Mouse (Mus musculus): ENCODE measurements around the gene Camsap3. TPM values are rescaled to one million over a fixed set of nuclear protein-coding genes. Genes with fewer than 3 reads are reported as not detected.
"Not testable (repeated sequence)": the region's sequence is repeated elsewhere in the genome, so short reads cannot be mapped to it uniquely, and the experiment has no call there.

The Camsap3 gene
- 0.19 and 0.82 TPM in 2 replicates for total RNA-seq (2014; fragmentation: Nextera tagmentation)
- 0.13 TPM in 1 of 2 replicates, not detected in the other for total RNA-seq (2017)

DNA sequence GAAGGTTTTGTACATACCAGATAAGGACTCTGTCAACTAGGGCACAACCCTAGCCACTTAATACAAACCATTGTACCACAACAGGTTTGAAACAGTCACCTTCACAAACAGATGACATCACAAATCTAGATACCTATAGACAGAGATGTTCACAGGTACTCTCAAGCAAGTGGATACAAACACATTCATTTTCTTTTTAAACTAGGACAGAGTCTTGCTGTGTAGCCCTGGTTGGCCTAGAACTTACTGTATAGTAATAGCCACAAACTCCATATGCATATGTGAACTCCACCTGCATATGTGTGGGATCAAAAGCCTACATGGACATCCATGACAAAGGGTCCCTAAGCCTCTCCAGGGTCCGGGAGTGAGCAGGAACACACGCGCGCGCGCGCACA is at the start of gene Camsap3:
Gene Camsap3, plus strand, starts transcription at position 301 of the 398 bp plus-strand sequence.
- ATAC-seq (replicated peaks; ENCODE audit: poor library complexity, severe bottlenecking), result no peak

DNA sequence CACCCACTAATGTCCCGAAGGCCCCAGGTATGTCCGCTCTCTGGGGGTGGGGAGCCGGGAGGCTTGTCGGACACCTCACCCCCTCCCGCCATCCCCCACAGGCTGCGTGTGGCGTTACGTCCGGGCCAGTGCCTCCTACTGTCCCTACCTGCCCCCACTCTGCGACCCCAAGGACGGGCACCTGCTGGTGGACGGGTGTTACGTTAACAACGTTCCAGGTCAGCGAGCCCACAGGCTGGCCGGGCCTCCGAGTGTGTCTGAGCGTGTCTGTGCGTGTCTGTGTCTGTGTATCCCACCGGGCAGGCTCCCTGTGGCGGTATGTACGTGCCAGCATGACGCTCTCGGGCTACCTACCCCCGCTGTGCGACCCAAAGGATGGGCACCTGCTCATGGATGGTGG is 49.4 kb upstream of the Camsap3 start:
- ATAC-seq (replicated peaks; ENCODE audit: poor library complexity, severe bottlenecking), result no peak

DNA sequence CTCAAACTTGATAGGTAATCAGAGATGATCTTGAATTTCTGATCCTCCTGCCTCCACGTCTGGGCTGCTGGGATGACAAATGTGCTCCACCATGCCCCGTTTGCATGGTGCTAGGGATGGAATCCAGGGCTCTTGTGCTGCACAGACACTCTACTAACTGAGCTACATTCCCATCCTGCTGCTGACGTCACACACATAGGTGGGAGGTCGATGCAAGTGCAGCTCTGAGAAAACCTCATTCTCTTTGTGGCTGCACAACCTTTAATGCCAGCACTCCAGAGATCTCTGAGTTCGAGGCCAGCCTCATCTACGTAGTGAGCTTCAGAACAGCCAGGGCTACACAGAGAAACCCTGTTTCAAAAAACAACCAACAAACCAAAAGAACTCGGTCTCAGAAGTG is 47.9 kb upstream of the Camsap3 start:
- ATAC-seq (replicated peaks; ENCODE audit: poor library complexity, severe bottlenecking), result no peak

DNA sequence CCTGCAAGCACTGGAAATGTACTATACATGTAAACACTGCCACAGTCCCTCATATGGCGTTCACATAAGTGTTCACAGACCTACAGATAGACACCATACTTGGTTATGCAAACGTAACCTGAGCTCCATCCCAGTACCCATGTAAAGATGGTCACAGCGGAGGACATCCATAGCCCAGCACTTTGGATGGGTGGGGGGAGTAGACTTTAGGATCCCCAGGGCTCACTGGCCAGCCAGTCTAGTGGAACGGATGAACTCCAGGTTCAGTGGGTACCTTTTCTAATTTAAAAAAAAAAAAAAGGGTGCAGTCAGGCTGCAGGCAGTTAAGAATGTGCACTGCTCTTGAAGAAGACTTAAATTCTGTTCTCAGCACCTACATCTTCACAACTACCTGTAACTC is 47.0 kb upstream of the Camsap3 start:
- no peak for ATAC-seq (replicated peaks; ENCODE audit: poor library complexity, severe bottlenecking)

DNA sequence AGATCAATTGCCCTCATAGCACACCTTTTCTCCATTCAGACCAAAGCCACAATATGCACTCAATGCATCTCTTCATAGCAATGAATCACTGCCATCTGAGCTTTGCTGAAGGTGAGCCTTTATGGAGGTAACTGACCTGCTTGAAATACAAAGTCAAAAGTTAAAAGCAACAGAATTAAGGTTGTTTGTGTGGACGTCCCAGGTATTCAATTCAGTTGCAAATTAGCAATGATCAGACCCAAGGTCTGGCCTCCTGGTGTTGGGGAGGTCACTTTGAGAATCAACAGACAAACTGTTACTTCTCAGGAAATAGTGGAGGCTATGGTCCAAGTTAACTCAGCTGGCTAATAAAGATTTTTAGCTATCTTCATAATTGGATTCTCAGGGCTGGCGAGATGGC is 40.6 kb upstream of the Camsap3 start:
- no peak for ATAC-seq (replicated peaks; ENCODE audit: poor library complexity, severe bottlenecking)

DNA sequence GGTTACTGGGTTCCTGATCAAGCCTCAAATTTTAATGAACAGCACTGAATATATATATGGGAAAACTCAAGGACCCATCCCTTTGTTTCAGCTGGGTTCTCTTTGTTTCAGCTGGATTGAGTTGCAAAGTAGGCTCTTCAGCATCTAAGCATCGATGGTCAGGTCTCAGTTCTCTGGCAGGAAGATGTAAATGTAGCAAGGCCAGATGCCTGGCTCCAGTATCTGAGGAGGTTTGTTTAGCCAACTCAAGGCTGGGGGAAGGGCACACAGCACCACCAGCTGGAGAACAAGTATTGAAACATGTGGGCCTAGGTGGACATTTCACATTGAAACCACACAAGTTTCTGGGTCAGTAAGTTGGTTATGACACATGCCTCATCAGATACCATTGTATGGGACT is 34.9 kb upstream of the Camsap3 start:
- ATAC-seq (replicated peaks; ENCODE audit: poor library complexity, severe bottlenecking), result no peak

DNA sequence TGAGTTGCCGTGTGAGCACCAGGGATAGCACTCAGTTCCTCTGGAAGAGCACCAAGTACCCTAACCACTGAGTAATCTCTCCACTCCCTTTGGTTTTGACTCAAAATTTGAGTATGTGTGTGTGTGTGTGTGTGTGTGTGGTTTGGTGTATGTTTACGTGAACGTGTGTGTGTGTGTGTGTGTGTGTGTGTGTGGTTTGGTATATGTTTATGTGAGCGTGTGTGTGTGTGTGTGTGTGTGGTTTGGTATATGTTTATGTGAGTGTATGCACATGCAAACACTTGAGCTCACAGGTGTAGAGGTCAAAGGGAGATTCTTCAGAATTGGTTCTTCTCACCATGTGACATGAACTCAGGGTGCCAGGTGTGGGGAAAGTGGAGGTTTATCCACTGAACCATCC is 31.0 kb upstream of the Camsap3 start:
- ATAC-seq (replicated peaks; ENCODE audit: poor library complexity, severe bottlenecking), result peak; percentile 59; the same call in 1 of the 2 replicates

DNA sequence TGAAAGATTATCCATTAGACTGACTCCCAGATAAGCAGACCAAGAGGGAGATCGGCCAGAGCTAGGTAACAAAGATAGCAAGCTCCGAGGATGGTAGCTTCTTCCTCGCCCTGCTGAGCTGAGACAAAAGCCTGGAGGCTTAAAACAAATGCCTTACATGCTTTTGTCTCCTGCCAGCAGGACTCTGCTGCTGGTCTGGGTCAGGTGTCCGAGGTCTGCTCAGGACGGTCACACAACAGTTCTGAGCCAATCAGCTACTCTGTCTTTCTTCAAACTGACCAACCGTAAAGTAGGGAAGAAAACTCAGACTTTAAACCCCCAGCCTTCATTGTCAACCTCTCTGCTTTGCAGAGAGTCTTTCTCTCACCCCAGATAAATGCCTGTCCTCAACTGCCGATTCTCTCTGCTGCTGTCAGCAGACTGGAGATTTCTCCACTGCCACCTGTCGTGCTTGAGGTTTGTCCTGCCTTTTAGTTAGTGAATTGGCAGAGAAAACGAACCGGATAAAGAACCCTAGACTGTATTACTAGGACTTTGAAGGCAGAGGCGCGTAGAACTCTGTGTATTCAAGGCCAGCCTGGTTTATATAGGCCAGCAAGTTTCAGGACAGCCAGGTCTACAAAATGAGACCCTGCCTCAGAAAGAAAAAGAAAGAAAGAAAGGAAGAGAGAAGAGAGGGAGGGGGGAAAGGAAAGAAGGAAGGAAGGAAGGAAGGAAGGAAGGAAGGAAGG is 19.3 kb upstream of the Camsap3 start, which contains the start of gene C330021F23Rik:
Gene C330021F23Rik, plus strand, starts transcription at position 350 of the 731 bp plus-strand sequence.
- no peak for ATAC-seq (replicated peaks; ENCODE audit: poor library complexity, severe bottlenecking)

DNA sequence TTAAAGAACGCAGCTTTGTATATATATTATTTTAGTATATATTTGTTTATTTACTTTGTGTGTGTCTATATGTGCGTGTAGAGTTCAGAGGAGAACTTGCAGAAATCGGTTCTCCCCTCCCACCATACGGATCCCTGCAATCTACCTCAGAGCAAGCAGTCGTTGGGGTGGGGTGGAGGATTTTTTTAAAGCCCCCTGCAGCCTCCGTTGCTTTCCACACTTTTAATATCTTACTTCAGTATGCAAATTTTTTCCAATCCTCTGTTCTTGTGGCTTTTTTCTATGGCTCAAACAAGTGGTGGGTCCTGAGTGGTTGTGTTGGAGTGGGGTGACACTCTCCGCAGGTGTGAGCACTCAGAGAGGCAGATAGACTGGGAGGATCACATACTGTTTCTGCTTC is 18.7 kb upstream of the Camsap3 start:
- ATAC-seq (replicated peaks; ENCODE audit: poor library complexity, severe bottlenecking), result no peak

DNA sequence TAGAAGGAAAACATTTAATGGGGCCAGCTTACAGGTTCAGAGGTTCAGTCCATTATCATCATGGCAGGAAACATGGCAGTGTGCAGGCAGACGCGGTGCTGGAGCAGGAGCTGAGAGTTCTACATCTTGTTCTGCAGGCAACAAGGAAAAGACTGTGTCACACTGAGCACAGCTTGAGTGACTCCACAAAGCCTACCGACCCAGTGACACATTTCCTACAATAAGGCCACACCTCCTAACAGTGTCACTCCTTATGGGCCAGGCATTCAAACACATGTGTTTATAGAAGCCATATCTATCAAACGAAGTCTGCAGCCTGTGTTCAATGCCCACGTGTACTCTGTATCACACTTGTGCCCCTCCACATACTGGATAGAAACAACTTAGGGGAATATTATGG is 17.3 kb upstream of the Camsap3 start:
- no peak for ATAC-seq (replicated peaks; ENCODE audit: poor library complexity, severe bottlenecking)

DNA sequence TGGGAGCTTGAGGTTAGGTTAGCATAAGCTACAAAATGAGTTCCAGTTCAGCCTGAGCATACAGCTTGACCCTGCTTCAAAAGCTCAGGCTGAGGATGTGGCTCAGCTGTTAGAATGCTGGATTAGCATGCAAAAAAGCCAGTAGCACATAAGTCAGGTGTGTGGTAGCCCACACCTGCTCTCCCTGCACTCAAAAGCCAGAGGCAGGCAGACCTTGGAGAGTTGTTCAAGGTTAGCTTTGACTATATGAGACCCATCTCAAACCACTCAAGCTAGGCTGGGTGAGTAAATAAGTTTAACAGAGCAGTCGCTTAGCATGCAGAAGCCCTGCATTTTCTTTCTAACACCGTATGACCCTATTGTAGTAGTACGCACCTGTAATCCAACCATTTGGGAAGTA is 12.5 kb upstream of the Camsap3 start:
- no peak for ATAC-seq (replicated peaks; ENCODE audit: poor library complexity, severe bottlenecking)

DNA sequence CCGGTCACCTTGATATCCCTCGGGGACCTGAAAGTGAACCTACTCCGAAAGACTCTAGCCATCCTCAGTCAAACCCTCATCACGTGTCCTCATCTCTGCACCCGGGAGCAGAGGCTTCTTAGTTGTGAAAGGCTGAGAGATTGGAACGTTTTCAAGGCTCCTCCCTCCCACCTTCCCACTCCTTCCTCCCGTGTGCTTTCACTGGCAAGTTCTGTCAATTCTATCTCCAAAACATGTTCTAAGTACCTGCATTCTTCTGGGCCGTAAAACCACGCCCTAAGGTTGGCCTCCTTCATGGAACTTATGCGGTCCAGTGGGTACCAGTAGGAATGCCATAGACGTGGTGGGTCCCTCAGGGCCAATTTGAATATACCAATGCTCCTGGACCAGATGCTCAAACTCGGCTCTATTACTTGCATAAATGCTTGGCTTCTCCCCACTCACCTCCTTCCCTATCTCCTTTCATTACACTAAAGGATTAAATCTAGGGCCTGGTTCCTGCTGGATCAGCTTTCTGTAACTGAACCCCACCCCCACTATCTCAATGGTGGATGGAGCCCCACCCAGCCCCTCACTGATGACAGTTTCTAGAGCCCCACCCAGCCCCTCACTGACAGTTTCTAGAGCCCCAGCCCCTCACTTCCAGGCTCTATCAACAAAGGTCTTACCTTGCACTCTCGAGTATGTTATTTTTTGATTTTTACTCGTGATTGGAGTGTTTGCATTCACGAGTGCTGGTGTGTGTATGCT is 10.7 kb upstream of the Camsap3 start:
- no peak for ATAC-seq (replicated peaks; ENCODE audit: poor library complexity, severe bottlenecking)

DNA sequence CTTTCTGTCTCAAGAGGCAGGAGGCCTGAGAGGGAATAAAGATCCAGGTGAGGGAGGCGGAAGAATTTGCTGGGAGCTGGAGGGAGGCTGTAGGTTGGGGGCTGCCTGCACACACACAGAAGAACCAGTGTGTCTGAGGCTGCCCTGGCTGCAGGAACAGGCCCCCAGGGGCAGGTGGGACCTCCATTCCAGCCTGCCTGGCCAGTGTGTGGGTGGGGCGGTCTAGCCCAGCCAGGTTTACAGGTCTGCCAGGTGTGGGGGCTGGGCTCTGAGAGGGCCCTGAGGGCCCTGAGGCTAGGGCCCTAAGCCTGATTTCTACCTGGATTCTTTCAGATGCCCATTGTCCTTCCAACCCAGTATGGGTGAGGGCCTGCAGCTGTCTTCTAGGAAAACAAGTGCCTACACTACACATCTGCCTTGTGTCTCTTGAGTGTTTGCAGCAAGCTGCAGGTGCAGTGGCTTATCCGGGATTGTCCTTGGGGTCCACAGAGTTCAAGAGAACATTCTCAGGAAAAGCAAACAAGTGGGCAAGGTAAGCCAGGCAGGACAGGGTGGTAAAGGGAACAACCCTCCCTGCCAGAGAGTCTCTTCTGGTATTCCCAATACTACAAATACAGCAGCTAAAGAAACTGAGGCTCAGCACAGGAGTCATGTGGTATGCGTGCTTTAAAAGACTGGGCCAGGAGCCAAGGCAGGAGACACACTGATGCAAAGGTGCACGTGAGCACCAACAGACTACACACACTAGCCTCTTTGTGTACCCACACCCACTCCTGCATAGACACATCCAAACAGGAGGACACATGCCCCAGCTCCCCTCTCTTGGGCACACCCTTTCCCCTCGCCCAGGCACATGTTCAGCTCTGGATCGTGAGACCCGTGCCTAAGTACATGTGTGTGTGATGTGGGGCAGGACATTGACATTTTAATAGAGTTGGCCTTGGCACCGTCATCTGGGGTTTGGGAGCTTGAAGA is 7.4 kb upstream of the Camsap3 start:
- no peak for ATAC-seq (replicated peaks; ENCODE audit: poor library complexity, severe bottlenecking)

DNA sequence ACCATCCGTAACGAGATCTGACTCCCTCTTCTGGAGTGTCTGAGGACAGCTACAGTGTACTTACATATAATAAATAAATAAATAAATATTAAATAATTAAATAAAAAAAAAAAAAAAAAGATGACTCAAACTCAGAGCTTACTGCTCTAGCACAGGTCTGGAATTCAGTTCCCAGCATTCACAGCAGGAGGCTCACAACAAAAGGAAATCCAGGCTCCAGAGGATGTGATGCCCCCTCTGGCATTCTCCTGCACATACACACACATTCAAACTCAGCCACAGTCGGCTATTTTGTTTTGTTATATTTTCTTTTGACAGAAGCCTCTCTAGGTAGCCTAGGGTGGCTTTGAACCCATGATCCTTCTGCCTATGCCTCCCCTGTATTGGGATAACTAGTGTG is 5.1 kb upstream of the Camsap3 start:
- not testable (repeated sequence) for ATAC-seq (replicated peaks; ENCODE audit: poor library complexity, severe bottlenecking)

DNA sequence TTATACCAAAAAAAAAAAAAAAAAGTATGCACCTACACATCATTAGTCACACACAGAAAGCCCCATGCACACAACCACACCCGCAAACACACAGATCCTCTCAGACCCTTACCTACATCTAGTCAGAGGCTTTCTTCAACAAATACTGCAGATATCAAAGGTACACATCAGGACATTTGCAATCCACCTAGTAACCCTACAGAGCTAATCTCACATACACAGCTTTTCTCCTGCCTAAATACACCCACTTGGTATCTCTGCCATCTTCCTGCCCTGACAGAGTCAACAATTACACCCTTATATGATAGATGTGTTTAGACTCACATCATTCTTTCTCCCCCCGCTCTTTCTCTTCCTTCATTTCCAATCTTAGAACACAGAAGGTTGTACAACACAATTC is 641 bp upstream of the Camsap3 start:
- ATAC-seq (replicated peaks; ENCODE audit: poor library complexity, severe bottlenecking), result no peak

DNA sequence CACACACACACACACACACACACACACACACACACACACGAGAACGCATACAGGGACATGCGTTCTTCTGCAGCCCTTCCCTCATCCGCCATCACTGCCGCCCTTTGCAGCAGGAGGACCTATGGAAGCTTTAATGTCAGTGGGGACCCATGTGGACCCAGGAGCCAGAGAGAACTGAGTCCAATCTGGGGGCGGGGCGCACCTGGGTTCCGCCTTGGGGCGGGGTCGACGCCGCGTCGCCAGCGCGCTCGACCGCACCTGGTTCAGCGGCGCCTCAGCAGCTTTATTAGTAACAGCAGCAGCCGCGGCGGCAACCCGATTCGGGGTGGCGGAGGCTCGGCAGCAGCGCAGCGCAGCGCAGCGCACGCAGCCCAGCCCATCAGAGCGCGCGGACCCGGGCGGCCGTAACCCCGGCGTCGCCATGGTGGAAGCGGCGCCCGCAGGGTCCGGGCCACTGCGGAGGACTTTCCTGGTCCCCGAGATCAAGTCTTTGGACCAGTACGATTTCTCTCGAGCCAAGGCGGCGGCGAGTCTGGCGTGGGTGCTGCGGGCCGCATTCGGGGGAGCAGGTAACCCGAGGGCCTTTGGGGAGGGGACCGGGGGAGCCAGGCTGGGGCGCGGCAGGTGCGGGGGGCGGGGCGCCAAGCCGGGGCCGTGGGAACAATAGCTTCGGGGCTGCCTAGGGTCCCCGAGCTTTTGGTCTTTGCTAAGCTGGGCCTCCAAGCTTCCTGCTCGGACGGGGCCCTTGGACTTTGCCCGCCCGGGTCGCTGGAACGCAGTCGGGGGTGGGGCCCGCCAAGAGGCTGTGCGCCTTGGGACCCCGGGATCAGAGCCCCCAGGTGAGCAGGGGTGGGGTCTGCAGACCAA is 531 bp downstream of the Camsap3 start:
- peak; percentile 74 for ATAC-seq (replicated peaks; ENCODE audit: poor library complexity, severe bottlenecking)

DNA sequence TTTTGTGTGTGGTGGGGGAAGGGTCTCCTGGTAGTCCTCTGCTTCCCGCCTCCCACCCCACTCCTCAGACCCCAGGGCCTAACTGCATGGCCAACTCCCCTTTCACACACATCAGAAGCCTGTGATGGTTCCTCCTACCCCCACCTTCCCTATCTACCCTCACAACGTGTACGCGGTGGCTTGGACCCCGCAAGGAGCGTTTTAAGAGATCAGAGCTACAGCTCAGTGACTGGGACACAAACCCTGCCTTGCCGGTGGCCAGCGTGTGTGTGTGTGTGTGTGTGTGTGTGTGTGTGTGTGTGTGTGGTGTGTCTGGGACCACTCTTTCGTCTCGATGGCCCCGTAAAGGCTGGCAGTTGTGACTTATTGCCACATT is 1.2 kb downstream of the Camsap3 start:
- ATAC-seq (replicated peaks; ENCODE audit: poor library complexity, severe bottlenecking), result peak; percentile 26; the same call in 1 of the 2 replicates

DNA sequence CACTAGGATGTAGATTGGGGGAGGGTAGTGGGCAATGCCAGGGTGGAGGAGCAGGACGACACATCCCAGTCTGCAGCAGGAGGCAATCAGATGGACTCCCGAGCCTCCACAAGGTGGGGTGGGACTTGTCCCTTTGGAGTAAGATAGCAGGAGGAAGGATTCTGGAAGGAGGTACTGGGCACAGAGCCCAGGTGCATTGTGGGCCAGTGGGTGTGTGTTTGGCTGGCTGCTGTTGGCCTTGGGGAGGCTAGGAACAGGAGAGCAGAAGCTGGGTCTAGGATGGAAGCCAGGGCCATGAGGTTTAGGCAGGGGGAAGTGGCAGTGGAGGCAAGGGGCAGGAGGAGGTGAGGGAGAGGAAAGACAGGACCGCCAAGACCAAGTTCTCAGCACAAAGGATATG is 6.4 kb downstream of the Camsap3 start:
- ATAC-seq (replicated peaks; ENCODE audit: poor library complexity, severe bottlenecking), result 0 out of 2 replicates have a peak, but pooled peaks have one; percentile 14

DNA sequence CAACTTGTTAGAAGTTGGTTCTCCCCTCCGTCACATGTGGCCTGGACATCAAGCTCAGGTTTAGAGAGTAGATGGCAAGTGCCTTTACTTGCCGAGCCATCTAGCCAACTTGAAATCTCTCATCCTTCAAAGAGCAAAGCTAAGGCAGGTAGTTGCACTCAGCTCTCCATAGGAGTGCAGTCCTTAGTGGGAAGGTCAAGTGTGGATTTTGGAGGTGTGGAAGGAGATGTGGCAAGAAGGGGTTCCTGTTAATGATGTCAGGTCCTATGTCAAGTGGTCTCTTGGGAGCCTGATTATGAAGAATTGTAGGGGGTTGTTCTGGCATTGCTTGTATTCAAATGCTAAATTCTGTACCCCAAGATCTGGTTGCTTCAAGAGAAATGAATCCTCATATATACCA is 7.4 kb downstream of the Camsap3 start:
- ATAC-seq (replicated peaks; ENCODE audit: poor library complexity, severe bottlenecking), result no peak

DNA sequence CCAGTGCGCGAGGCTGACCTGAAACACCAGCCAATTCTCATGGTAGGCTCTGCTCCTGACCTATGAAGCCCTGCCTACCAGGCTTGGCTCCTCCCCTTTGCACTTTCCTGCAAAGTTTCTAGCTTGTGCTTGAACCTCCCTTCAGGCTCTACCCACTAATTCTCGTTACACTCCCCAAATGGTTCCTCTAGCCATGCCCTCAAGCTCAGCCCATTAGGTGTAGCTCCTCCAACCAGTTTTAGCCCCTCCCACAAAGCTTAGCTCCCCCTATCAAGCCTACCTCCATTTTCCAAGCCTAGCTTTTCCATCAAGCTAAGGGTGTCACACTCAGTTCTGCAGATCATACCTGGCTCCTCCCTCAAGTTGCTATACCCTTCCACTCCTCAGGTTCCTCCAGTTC is 11.0 kb downstream of the Camsap3 start:
- ATAC-seq (replicated peaks; ENCODE audit: poor library complexity, severe bottlenecking), result no peak
